Mouse (Mus musculus) CH12.LX (cell line): ENCODE measurements around the gene Col15a1. TPM values are rescaled to one million over a fixed set of nuclear protein-coding genes. Genes with fewer than 3 reads are reported as not detected.

Experiments used
- DNase-seq: peaks from one replicate; pipeline ENCODE4 v3.0.0-alpha.2; 2013; ENCODE audit errors: extremely low read depth
- H3K27ac ChIP-seq: 2 replicates; pipeline ENCODE4 v1.5.1; 2012; ENCODE audit warnings: low read depth, mild to moderate bottlenecking, control low read depth, moderate library complexity; ENCODE audit not compliant: insufficient read depth
- H3K27me3 ChIP-seq: replicated peaks from 2 replicates; pipeline ENCODE3; 2012; ENCODE audit warnings: inconsistent platforms
- H3K36me3 ChIP-seq, 2 experiments: replicated peaks in 1 of 2; 2 replicates each; pipeline versions ENCODE3 to v1.6.1; 2012; ENCODE audit warnings: inconsistent platforms in 1 of 2, low read length in 1 of 2, mild to moderate bottlenecking in 1 of 2, mixed read lengths in 1 of 2, moderate library complexity in 1 of 2; ENCODE audit not compliant: control insufficient read depth in 1 of 2, insufficient read depth in 1 of 2
- H3K4me1 ChIP-seq, 2 experiments: 2 replicates each; pipeline ENCODE4 v1.6.1; 2012; ENCODE audit warnings: inconsistent platforms in 1 of 2, moderate library complexity in 1 of 2; ENCODE audit not compliant: insufficient read depth in 2 of 2, control insufficient read depth in 1 of 2
- H3K4me2 ChIP-seq: 2 replicates; pipeline ENCODE4 v1.6.1; 2012; ENCODE audit warnings: low read depth, mild to moderate bottlenecking, control low read depth; ENCODE audit not compliant: poor library complexity, insufficient read depth, severe bottlenecking
- H3K4me3 ChIP-seq, 3 experiments: fragments of 150-350 bp in 1 of 3; sonication (generic) in 1 of 3; replicated peaks in 1 of 3; 2 replicates each; pipeline versions ENCODE3 to v1.5.1; 2011 to 2012; ENCODE audit warnings: low read depth in 2 of 3, low read length in 2 of 3, mild to moderate bottlenecking in 2 of 3, moderate library complexity in 2 of 3, control low read depth in 1 of 3, improper control_type of control experiment in 1 of 3, inconsistent platforms in 1 of 3, mixed read lengths in 1 of 3; ENCODE audit not compliant: poor library complexity in 1 of 3
- H3K79me2 ChIP-seq: replicated peaks from 2 replicates; pipeline ENCODE4 v1.6.1; 2012; ENCODE audit warnings: mild to moderate bottlenecking, moderate library complexity; ENCODE audit not compliant: control insufficient read depth, poor library complexity, insufficient read depth, severe bottlenecking; ENCODE audit errors: extremely low read depth
- H3K9ac ChIP-seq: 2 replicates; pipeline ENCODE4 v1.6.1; 2012; ENCODE audit warnings: low read depth, mild to moderate bottlenecking, control low read depth, moderate library complexity; ENCODE audit not compliant: insufficient read depth
- H3K9me3 ChIP-seq: replicated peaks from 2 replicates; pipeline ENCODE3; 2012; ENCODE audit warnings: low read length, inconsistent platforms, mixed read lengths
- CHD1 ChIP-seq: IDR thresholded peaks from 2 replicates; pipeline ENCODE4 v1.6.1; 2012; ENCODE audit warnings: low read depth, low read length, improper control_type of control experiment, inconsistent platforms
- CHD2 ChIP-seq: IDR thresholded peaks from 2 replicates; pipeline ENCODE4 v1.6.1; 2011; ENCODE audit warnings: low read length, improper control_type of control experiment
- CTCF ChIP-seq, 2 experiments: IDR thresholded peaks in 1 of 2; conservative IDR thresholded peaks in 1 of 2; 2 replicates each; pipeline ENCODE4 v1.5.1; 2011 to 2012; ENCODE audit warnings: low read depth in 2 of 2, low read length in 2 of 2, improper control_type of control experiment in 1 of 2, inconsistent platforms in 1 of 2, mild to moderate bottlenecking in 1 of 2, moderate library complexity in 1 of 2
- HCFC1 ChIP-seq: IDR thresholded peaks from 2 replicates; pipeline ENCODE4 v1.6.1; 2012; ENCODE audit warnings: low read depth, mild to moderate bottlenecking, inconsistent platforms, low read length, improper control_type of control experiment
- JUND ChIP-seq: conservative IDR thresholded peaks from 2 replicates; pipeline ENCODE4 v1.6.1; 2011; ENCODE audit warnings: low read depth, low read length, improper control_type of control experiment
- KAT2A ChIP-seq: IDR thresholded peaks from 2 replicates; pipeline ENCODE4 v1.6.1; 2012; ENCODE audit warnings: low read length, improper control_type of control experiment, inconsistent platforms; ENCODE audit not compliant: insufficient replicate concordance
- MAFK ChIP-seq: IDR thresholded peaks from 2 replicates; pipeline ENCODE4 v1.6.1; 2011; ENCODE audit warnings: low read length, improper control_type of control experiment; ENCODE audit not compliant: insufficient replicate concordance
- MAZ ChIP-seq: IDR thresholded peaks from 2 replicates; pipeline ENCODE4 v1.6.1; 2012; ENCODE audit warnings: low read depth, mild to moderate bottlenecking, inconsistent platforms, low read length, improper control_type of control experiment, moderate library complexity
- MEF2A ChIP-seq: IDR thresholded peaks from 2 replicates; pipeline ENCODE4 v1.6.1; 2014; ENCODE audit warnings: low read depth, mild to moderate bottlenecking, inconsistent platforms, low read length, improper control_type of control experiment, borderline replicate concordance
- PAX5 ChIP-seq: IDR thresholded peaks from 2 replicates; pipeline ENCODE4 v1.6.1; 2012; ENCODE audit warnings: low read length, inconsistent platforms, mixed read lengths
- POLR2A ChIP-seq: IDR thresholded peaks from 2 replicates; pipeline ENCODE4 v1.6.1; 2011; ENCODE audit warnings: low read depth, mild to moderate bottlenecking, improper control_type of control experiment, low read length
- POLR2AphosphoS2 ChIP-seq: IDR thresholded peaks from 2 replicates; pipeline ENCODE4 v1.6.1; 2011; ENCODE audit warnings: low read depth, low read length, improper control_type of control experiment
- RAD21 ChIP-seq: IDR thresholded peaks from 2 replicates; pipeline ENCODE4 v1.6.1; 2011; ENCODE audit warnings: low read depth, mild to moderate bottlenecking, low read length, improper control_type of control experiment, moderate library complexity
- RCOR1 ChIP-seq: conservative IDR thresholded peaks from 2 replicates; pipeline ENCODE4 v1.6.1; 2012; ENCODE audit warnings: low read depth, mild to moderate bottlenecking, inconsistent platforms, low read length, improper control_type of control experiment
- SIN3A ChIP-seq: IDR thresholded peaks from 2 replicates; pipeline ENCODE4 v1.6.1; 2012; ENCODE audit warnings: low read length, improper control_type of control experiment, inconsistent platforms
- TBP ChIP-seq: conservative IDR thresholded peaks from 2 replicates; pipeline ENCODE4 v1.6.1; 2011; ENCODE audit warnings: low read depth, low read length, improper control_type of control experiment
- UBTF ChIP-seq: IDR thresholded peaks from 2 replicates; pipeline ENCODE4 v1.6.1; 2012; ENCODE audit warnings: low read depth, mild to moderate bottlenecking, inconsistent platforms, low read length, improper control_type of control experiment, moderate library complexity
- ZKSCAN1 ChIP-seq: IDR thresholded peaks from 2 replicates; pipeline ENCODE4 v1.6.1; 2012; ENCODE audit warnings: low read depth, inconsistent platforms, low read length, improper control_type of control experiment, borderline replicate concordance
- ZMIZ1 ChIP-seq: IDR thresholded peaks from 2 replicates; pipeline ENCODE4 v1.6.1; 2012; ENCODE audit warnings: low read depth, mild to moderate bottlenecking, inconsistent platforms, low read length, improper control_type of control experiment
- dilution Hi-C: fragments of 300-500 bp; cut with MboI; formaldehyde crosslinking; loops from 2 replicates; pipeline ENCODE4 v1.14.3; 2020; ENCODE audit warnings: low sequenced_read_pairs; ENCODE audit not compliant: extremely low pct_unique_long_range_greater_than_20kb, extremely low pct_ligation_motif_present
- in situ Hi-C: fragments of 300-500 bp; cut with MboI; formaldehyde crosslinking; loops from 3 replicates; pipeline ENCODE4 v1.14.3; 2019; ENCODE audit warnings: low sequenced_read_pairs, low pct_ligation_motif_present, low pct_unique_long_range_greater_than_20kb, mixed read lengths
- polyA plus RNA-seq: library from polyadenylated mRNA; unstranded; fragments of >175 nt; gene quantifications from 2 replicates; pipeline ENCODE4 v1.2.1, GENCODE M21; 2012; ENCODE audit warnings: low read depth; ENCODE audit not compliant: insufficient read length
- total RNA-seq, 2 experiments: library from RNA; depleted of rRNA; stranded (reverse); fragments of 300-350 nt in 1 of 2; fragments of >200 nt in 1 of 2; gene quantifications; 2 replicates each; pipeline ENCODE4 v1.2.3; 2012 to 2014

Gene Col15a1
- total RNA-seq (2012; rRNA removed) (0.08 and 0.17 TPM in 2 replicates), total RNA-seq (2014; rRNA removed) (0.14 and 0.68 TPM in 2 replicates), polyA plus RNA-seq (1.1 and 2.2 TPM in 2 replicates)

- H3K4me3 ChIP-seq, result no peak within 1 kb of the TSS
- no peak within 1 kb of the TSS for H3K9ac ChIP-seq
- no peak within 1 kb of the TSS for H3K4me2 ChIP-seq
- no peaks in the 10 kb centered on the region for H3K4me1 ChIP-seq
- in situ Hi-C loops, result no loop called here
- H3K36me3 ChIP-seq, result no peaks in the 10 kb centered on the region
- H3K79me2 ChIP-seq, result no peaks in the 10 kb centered on the region
- peaks cover 13% of the 10 kb centered on the region for H3K27me3 ChIP-seq
- TF ChIP-seq MEF2A (no peak), MAFK (no peak), CHD1 (no peak), JUND (no peak), CTCF (conservative IDR thresholded peaks at IDR 0.05 in 1 of 2, IDR thresholded peaks at IDR 0.05 in 1 of 2; ENCODE audit: low read depth in 2 of 2, low read length in 2 of 2) (no peak), RAD21 (no peak)
- TF ChIP-seq, all 38 proteins: peak for 0
- dilution Hi-C loops, result no loop called here
- DNase-seq, result no peak
- H3K27ac ChIP-seq, result no peak within 1 kb of the TSS
- H3K9me3 ChIP-seq, result peaks cover 2% of the 10 kb centered on the region
Measured at GRCm38 (mm10) chr4:47207969-47208420, at the start of gene Col15a1. Col15a1 (plus strand) TSS chr4:47208161.

GRCm38 (mm10) chr4:47161103-47161755 lies 46.7 kb upstream of the Col15a1 start:
- DNase-seq, result no peak
- dilution Hi-C loops, result no loop called here
- H3K4me3 ChIP-seq, result no peak overlapping the region

More at GRCm38 (mm10) chr4:47161103-47161755, 46.7 kb upstream of the Col15a1 start:
- peaks cover 6% of the 10 kb centered on the region for H3K9me3 ChIP-seq
- H3K27me3 ChIP-seq, result peaks cover 5% of the 10 kb centered on the region
- no peak overlapping the region for H3K9ac ChIP-seq
- H3K4me2 ChIP-seq, result no peak overlapping the region
- no peaks in the 10 kb centered on the region for H3K36me3 ChIP-seq
- in situ Hi-C loops, result no loop called here
- no peak overlapping the region for H3K27ac ChIP-seq
- TF ChIP-seq CHD2, result no peak
- TF ChIP-seq POLR2AphosphoS2, result no peak
- no peak for TF ChIP-seq SIN3A
- TF ChIP-seq TBP, result no peak
- TF ChIP-seq UBTF, result no peak
- TF ChIP-seq MAFK, result no peak
- no peak for TF ChIP-seq KAT2A
- TF ChIP-seq MAZ, result no peak
- no peak for TF ChIP-seq CTCF (conservative IDR thresholded peaks at IDR 0.05 in 1 of 2, IDR thresholded peaks at IDR 0.05 in 1 of 2; ENCODE audit: low read depth in 2 of 2, low read length in 2 of 2)
- no peak for TF ChIP-seq RCOR1
- TF ChIP-seq PAX5, result no peak
- TF ChIP-seq ZMIZ1, result no peak
- no peak for TF ChIP-seq POLR2A
- TF ChIP-seq ZKSCAN1, result no peak
- no peak for TF ChIP-seq HCFC1
- TF ChIP-seq, all 38 proteins: peak for 0
- no peaks in the 10 kb centered on the region for H3K4me1 ChIP-seq
- no peaks in the 10 kb centered on the region for H3K79me2 ChIP-seq
